Mouse (Mus musculus) lung, embryonic 15.5 days (tissue): ENCODE data around the gene Arhgef3. TPM values are rescaled to one million over a fixed set of nuclear protein-coding genes. Genes with fewer than 3 reads are reported as not detected.
A peak's percentile ranks its signal among the peaks of the same experiment; 100 is the strongest.

Experiments
- ATAC-seq: fragments of 200-750 bp; cut with Nextera tagmentation; 2 replicates; pipeline ENCODE4 v1.8.0; 2017; ENCODE audit warnings: moderate number of reproducible peaks, borderline replicate concordance; ENCODE audit not compliant: low FRiP score, low TSS enrichment; ENCODE audit errors: extremely low read depth
- H3K27ac ChIP-seq: fragments of 300-500 bp; sonication (generic); 2 replicates; pipeline ENCODE4 v1.5.1; 2015; ENCODE audit warnings: moderate library complexity, mild to moderate bottlenecking, inconsistent platforms
- H3K27me3 ChIP-seq: fragments of 300-500 bp; sonication (generic); 2 replicates; pipeline ENCODE4 v1.6.1; 2015; ENCODE audit warnings: inconsistent platforms
- H3K36me3 ChIP-seq: fragments of 300-500 bp; sonication (generic); 2 replicates; pipeline ENCODE4 v1.6.1; 2015; ENCODE audit warnings: inconsistent platforms
- H3K4me1 ChIP-seq: fragments of 300-500 bp; sonication (generic); 2 replicates; pipeline ENCODE4 v1.6.1; 2015; ENCODE audit warnings: inconsistent platforms
- H3K4me2 ChIP-seq: fragments of 300-500 bp; sonication (generic); 2 replicates; pipeline ENCODE4 v1.6.1; 2015; ENCODE audit warnings: inconsistent platforms, mild to moderate bottlenecking, moderate library complexity
- H3K4me3 ChIP-seq: fragments of 300-500 bp; sonication (generic); 2 replicates; pipeline ENCODE4 v1.5.1; 2015; ENCODE audit warnings: mild to moderate bottlenecking, inconsistent platforms
- H3K9ac ChIP-seq: fragments of 300-500 bp; sonication (generic); 2 replicates; pipeline ENCODE4 v1.6.1; 2015; ENCODE audit warnings: inconsistent platforms
- H3K9me3 ChIP-seq: fragments of 300-500 bp; sonication (generic); 2 replicates; pipeline ENCODE4 v1.6.1; 2016; ENCODE audit warnings: inconsistent platforms
- WGBS: fragments of 180-500 bp; shearing (Covaris S2); methylation state at CpG from one replicate; pipeline ENCODE4 v1.1.7; 2015; 5-methylcytosine and 5-hydroxymethylcytosine counted together
- microRNA-seq: library from miRNA; unstranded; fragments of <30 nt; microRNA quantifications from one replicate; pipeline ENCODE4, GENCODE M21; 2016
- polyA plus RNA-seq: library from polyadenylated mRNA; unstranded; fragments of >200 nt; fragmentation: Nextera tagmentation; extraction: Ambion mirVana; gene quantifications from 2 replicates; pipeline ENCODE4 v1.2.1, GENCODE M21; 2015

Gene Arhgef3
- polyA plus RNA-seq, 1 experiment from 2014 or later, result 10.9 TPM

DNA sequence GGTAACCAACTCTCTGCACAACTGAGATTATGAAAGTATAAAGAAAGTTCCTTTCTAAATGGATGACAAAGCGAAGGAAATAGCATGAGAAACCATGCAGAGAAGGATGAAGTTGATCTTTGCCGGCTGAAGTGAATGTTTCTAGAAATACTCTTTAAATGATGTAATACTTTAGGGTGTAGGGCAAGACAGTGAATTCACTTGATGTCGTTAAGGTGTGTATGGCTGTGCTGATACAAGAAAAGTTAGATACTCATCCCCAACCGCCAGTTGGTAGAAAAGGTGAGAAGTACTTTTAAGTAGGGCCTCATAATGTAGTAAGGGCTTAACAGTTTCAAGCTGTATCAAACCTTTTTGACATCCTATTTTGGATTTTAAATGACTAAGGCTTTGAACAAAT is 315.6 kb downstream of the Arhgef3 start:
- Histone ChIP-seq H3K9me3 (0 out of 2 replicates have a peak, but pooled peaks cover 7% of the 10 kb centered on the region), H3K4me1 (peaks cover 7% of the 10 kb centered on the region; the same call in 1 of the 2 replicates), H3K9ac (no peak overlapping the region), H3K27me3 (no peaks in the 10 kb centered on the region), H3K36me3 (peaks cover 25% of the 10 kb centered on the region; the same call in 1 of the 2 replicates), H3K4me2 (peak overlapping the region; percentile 77; the same call in 1 of the 2 replicates), H3K4me3 (no peak overlapping the region), H3K27ac (no peak overlapping the region)
- ATAC-seq, result no peak
- 89% methylated on average over 4 of the region's 4 CpGs for WGBS

DNA sequence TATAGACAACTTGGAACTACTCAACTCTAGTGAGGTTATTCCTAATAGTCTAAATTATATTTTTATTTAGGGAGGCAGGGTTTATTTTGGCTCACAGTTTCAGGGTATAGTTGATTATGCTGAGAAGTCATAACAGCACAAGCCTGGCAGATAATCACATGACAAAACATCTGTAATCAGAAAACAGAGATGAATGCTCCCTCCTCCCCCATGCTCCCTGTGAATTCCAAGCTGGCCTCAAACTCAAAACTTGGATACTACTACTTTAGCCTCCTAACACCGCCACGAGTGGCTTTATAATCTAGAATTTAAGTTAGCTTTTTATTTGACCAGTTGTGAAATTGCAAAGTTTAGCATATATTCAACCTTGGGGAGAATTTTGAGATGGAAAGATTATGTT is 317.4 kb downstream of the Arhgef3 start:
- no peak overlapping the region for H3K4me3 ChIP-seq
- no peaks in the 10 kb centered on the region for H3K27me3 ChIP-seq
- no peak for ATAC-seq
- H3K36me3 ChIP-seq, result peaks cover 29% of the 10 kb centered on the region; the same call in 1 of the 2 replicates
- H3K9ac ChIP-seq, result no peak overlapping the region
- H3K9me3 ChIP-seq, result 0 out of 2 replicates have a peak, but pooled peaks cover 7% of the 10 kb centered on the region
- 96% methylated on average over 2 of the region's 2 CpGs for WGBS
- H3K27ac ChIP-seq, result no peak overlapping the region
- H3K4me1 ChIP-seq, result peaks cover 7% of the 10 kb centered on the region; the same call in 1 of the 2 replicates
- H3K4me2 ChIP-seq, result no peak overlapping the region

DNA sequence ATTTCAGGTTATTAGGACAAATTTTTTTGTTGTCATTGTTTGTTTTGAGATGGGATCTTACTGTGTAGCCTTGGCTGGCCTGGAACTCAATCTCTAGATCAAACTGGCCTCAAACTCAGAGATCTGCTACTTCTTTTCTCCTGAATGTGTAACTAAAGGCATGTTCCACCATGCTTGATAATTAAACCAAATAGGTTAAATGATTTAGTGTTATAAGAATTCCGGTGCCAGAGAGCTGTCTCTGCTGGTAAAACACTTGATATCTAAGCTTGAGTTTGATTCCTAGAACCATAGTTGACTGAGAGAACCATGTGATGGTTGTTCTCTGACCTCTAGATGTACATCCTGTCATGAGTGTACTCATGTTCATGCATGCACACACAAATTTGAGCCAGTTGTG is 321.4 kb downstream of the Arhgef3 start:
- no peaks in the 10 kb centered on the region for H3K4me1 ChIP-seq
- H3K9ac ChIP-seq, result no peak overlapping the region
- no peak for ATAC-seq
- no peak overlapping the region for H3K4me2 ChIP-seq
- WGBS, result 94% methylated on average over 1 of the region's 1 CpGs
- H3K4me3 ChIP-seq, result no peak overlapping the region
- H3K27ac ChIP-seq, result no peak overlapping the region
- peaks cover 22% of the 10 kb centered on the region; the same call in 1 of the 2 replicates for H3K36me3 ChIP-seq
- no peaks in the 10 kb centered on the region for H3K27me3 ChIP-seq
- H3K9me3 ChIP-seq, result no peaks in the 10 kb centered on the region

DNA sequence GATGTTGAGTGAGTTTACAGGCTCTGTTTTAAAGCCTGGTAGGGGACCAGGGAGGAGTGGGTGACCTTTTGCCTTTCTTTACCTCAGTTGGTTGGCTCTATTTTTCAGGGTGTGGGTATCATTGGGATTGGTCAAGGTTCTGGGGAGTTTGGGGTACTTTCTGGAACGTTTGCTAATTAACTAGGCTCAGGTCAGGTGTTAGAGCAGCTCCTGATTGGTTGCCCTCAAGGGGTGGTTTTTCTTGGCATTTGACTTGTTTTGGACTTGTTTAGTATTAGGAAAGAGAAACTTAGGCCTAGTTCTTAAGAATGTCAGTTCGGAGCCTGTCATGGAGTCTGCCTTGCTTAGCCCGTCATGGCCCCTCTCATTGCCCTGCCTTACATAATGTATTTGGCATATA is 322.1 kb downstream of the Arhgef3 start:
- peaks cover 21% of the 10 kb centered on the region; the same call in 1 of the 2 replicates for H3K36me3 ChIP-seq
- H3K4me1 ChIP-seq, result no peaks in the 10 kb centered on the region
- H3K9me3 ChIP-seq, result no peaks in the 10 kb centered on the region
- no peak overlapping the region for H3K9ac ChIP-seq
- no peak overlapping the region for H3K4me3 ChIP-seq
- H3K4me2 ChIP-seq, result no peak overlapping the region
- no peaks in the 10 kb centered on the region for H3K27me3 ChIP-seq
- no peak for ATAC-seq
- 85% methylated on average over 3 of the region's 3 CpGs for WGBS
- H3K27ac ChIP-seq, result no peak overlapping the region

DNA sequence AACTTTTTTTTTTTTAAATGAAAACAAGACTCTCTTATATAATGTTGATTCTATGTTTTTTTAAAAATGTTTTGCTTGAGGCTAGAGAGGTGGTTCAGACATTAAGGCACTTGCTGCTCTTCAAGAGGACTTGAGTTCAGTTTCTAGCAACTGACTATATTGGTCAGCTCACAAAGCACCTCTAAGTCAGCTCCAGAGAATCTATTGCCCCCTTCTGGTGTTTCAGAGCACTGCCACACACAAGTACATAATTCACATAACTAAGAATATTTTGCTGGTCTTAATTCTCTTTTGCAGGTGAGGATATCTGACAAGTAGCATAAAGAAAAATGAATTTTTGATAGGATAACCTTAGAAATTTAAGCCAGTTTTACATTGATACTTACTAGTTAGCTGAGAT is 326.2 kb downstream of the Arhgef3 start:
- Histone ChIP-seq H3K4me1 (no peaks in the 10 kb centered on the region), H3K4me3 (no peak overlapping the region), H3K9ac (no peak overlapping the region), H3K9me3 (no peaks in the 10 kb centered on the region), H3K27me3 (no peaks in the 10 kb centered on the region), H3K4me2 (no peak overlapping the region), H3K36me3 (peaks cover 33% of the 10 kb centered on the region; the same call in 1 of the 2 replicates), H3K27ac (no peak overlapping the region)
- no peak for ATAC-seq

DNA sequence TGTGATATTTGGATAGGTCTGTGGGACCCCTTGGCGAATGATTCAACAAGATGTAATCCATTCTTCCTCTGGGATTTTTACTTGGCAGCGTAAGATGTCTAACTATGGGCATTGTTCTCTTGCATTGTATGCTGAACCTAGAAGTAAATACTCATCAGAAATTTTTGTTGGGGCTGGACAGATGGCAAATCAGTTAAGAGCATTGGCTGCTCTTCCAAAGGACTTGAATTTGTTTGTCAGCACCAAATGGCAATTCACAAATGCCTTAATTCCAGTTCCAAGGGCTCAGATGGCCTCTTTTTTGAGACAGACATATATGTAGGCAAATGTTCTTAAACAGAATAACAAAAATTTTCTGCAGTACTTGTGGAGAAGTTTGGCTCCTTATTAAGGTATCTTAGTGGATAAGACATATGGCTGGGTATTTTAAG is 330.2 kb downstream of the Arhgef3 start:
- peaks cover 44% of the 10 kb centered on the region for H3K36me3 ChIP-seq
- no peak overlapping the region for H3K27ac ChIP-seq
- 94% methylated on average over 2 of the region's 2 CpGs for WGBS
- no peak for ATAC-seq
- H3K4me3 ChIP-seq, result no peak overlapping the region
- H3K9ac ChIP-seq, result no peak overlapping the region
- H3K4me2 ChIP-seq, result no peak overlapping the region
- no peaks in the 10 kb centered on the region for H3K4me1 ChIP-seq
- H3K9me3 ChIP-seq, result no peaks in the 10 kb centered on the region
- no peaks in the 10 kb centered on the region for H3K27me3 ChIP-seq

DNA sequence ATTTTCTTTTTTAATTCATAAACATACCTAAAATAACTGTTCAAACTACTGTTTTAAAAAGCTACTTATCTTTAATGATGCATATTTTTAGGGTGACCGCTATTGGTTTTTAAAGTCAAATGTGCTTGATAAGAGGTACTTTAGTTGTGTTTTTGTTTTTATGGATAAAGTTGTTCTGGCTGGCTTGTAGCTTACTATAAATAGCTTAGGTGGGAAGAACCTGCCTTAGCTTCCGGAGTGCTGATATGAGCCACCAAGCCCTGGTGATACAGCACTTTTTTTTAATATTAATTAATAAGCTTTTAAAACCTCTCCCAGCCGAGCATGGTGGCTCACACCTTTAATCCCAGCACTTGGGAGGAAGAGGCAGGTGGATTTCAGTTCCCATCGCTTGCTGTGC is 332.3 kb downstream of the Arhgef3 start:
- no peaks in the 10 kb centered on the region for H3K9me3 ChIP-seq
- no peaks in the 10 kb centered on the region for H3K4me1 ChIP-seq
- no peak overlapping the region for H3K27ac ChIP-seq
- peaks cover 47% of the 10 kb centered on the region for H3K36me3 ChIP-seq
- H3K4me3 ChIP-seq, result no peak overlapping the region
- no peak overlapping the region for H3K9ac ChIP-seq
- H3K4me2 ChIP-seq, result no peak overlapping the region
- no peak for ATAC-seq
- no peaks in the 10 kb centered on the region for H3K27me3 ChIP-seq
- WGBS, result 79% methylated on average over 4 of the region's 4 CpGs

Small RNA genes within 50 kb of the gene (microRNA-seq; reads per million reads assigned to microRNA genes)
- not detected for gene Gm23633

Other genes starting within 250 kb of the Arhgef3 start
- gene Asb14, start 220.3 kb upstream of the Arhgef3 start, polyA plus RNA-seq, result 0.17 TPM in 1 of 2 replicates, not detected in the other
- gene Appl1, start 143.7 kb upstream of the Arhgef3 start, polyA plus RNA-seq, result 36.1 and 36.3 TPM in 2 replicates
- gene Hesx1, start 120.5 kb upstream of the Arhgef3 start, polyA plus RNA-seq, result not detected in 2 replicates
- gene Il17rd, start 76.0 kb upstream of the Arhgef3 start, polyA plus RNA-seq, result 2.0 and 2.4 TPM in 2 replicates